Mouse (Mus musculus): Measurements from ENCODE around the gene Fabp6.

DNA sequence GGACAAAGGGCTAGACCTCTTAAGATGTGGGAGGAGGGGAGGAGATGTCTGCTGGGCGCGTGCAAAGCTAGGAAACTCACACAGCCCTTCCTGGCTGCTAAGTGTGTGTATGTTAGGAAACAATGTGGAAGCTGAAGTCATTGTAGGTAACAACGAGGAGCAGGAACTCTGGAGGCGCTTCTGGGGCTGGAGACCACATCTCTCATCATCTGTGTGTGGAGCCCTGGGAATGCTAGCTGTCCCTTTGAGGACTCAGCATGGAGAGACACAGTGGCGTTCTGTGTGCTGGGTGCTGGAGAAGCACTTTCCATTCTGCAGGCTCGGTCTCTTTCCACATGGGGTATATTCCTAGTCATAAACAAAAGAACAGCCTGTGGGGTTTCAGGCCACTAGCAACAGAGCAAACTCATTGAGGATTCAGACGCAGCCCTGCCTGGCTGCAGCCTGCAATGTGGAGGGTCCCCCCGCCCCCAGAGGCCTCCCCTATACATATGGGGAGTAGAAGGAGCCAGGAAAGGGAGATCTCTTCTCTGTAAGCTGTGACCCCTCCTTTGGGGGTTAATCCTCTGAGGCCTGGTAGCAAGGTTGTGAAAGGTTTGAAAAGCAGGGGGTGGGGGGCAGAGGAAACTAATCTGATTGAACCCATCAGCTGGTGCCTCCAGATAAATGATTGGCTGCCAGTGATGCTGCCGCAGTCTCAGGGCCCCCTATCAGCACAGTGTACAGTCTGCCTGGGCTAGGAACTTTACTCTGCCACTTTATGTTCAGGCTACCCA, 25.8 kb downstream of the Fabp6 start:
- TF ChIP-seq POLR2A (IDR thresholded peaks at IDR 0.05; ENCODE audit: borderline replicate concordance, extremely low read depth, insufficient read depth, insufficient read length, poor library complexity, severe bottlenecking) (no peak), CTCF (IDR thresholded peaks at IDR 0.05; ENCODE audit: borderline replicate concordance, extremely low read depth, insufficient read depth, insufficient read length) (no peak)
